Mouse (Mus musculus) olfactory bulb, adult 2 months (tissue): ENCODE results near the gene Ccnq.
"Not testable (repeated sequence)": the region's sequence is repeated elsewhere in the genome, so short reads cannot be mapped to it uniquely, and the experiment has no call there.

Source experiments
- CTCF ChIP-seq: fragments of 200-500 bp; IDR thresholded peaks from 2 replicates; pipeline ENCODE4 v1.5.1; 2012; ENCODE audit warnings: low read depth, mild to moderate bottlenecking, low read length, moderate library complexity; ENCODE audit not compliant: insufficient read depth
- POLR2A ChIP-seq: fragments of 200-500 bp; IDR thresholded peaks from 2 replicates; pipeline ENCODE4 v1.6.1; 2012; ENCODE audit warnings: mild to moderate bottlenecking, low read depth, low read length, moderate library complexity; ENCODE audit not compliant: insufficient read depth

DNA sequence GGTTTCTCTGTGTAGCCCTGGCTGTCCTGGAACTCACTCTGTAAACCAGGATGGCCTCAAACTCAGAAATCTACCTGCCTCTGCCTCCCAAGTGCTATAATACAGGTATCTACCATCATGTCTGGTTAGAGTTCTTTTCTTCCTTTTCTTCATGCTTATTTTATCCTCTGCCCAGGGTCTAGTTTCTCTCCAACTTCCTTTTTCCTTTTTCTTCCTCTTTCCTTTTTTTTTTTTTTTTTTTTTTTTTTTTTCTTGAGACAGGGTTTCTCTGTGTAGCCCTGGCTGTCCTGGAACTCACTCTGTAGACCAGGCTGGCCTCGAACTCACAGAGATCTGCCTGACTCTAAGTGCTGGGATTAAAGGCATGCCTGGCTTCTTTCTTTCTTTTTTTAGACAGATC lies 2.6 kb upstream of the Ccnq start:
- not testable (repeated sequence) for TF ChIP-seq CTCF, POLR2A
